28 mouse cellular contexts compared by ENCODE assay signal in genomic region chr7:75379595-75379994, GRCm38 (mm10).
DNase-seq lines count a peak whose midpoint lies in the region; ATAC-seq and TF ChIP-seq lines count a peak whose summit lies in the region.
"Had no signal": no experiment of that assay in that cellular context is flagged by ENCODE, and none has a peak within 500 bp of the region (broad histone marks: within the 10 kb centered on the region; RNA-seq: fewer than 3 reads in every experiment).

No protein-coding gene starts in this region.

- H3K4me1 ChIP-seq in heart, embryonic 12.5 days (replicated peaks) = peaks cover 8% of the 10 kb centered on the region; the same call in 1 of the 2 replicates
- H3K4me1 ChIP-seq in intestine, postnatal 0 days (replicated peaks; ENCODE audit: control insufficient read depth, insufficient read depth, low read length) = no peaks in the 10 kb centered on the region
- H3K4me1 ChIP-seq: embryonic facial prominence, embryonic 13.5 days; forebrain, embryonic 13.5 days; hindbrain, embryonic 12.5 days; hindbrain, embryonic 15.5 days had no signal

- peak; percentile 53 for DNase-seq in heart, adult 11 months
- DNase-seq in NIH3T3 (ENCODE audit: low read depth) = peak; percentile 24
- DNase-seq: adrenal gland, postnatal 10 days; adrenal gland, postnatal 36 days; B cell, adult 2 months; cerebellum, adult 18-20 months; cerebellum, adult 9-10 months; cerebellum, postnatal 14 days; embryo, embryonic 11 days; gastrocnemius, adult 2 months; gastrocnemius, postnatal 14 days; heart, adult 18-20 months; heart, postnatal 14 days; kidney, adult 11 months had no signal

- no peaks in the 10 kb centered on the region for H3K36me3 ChIP-seq in heart, embryonic 12.5 days
- H3K36me3 ChIP-seq in myocyte (ENCODE audit: control insufficient read depth, insufficient read depth) = no peaks in the 10 kb centered on the region
- H3K36me3 ChIP-seq in intestine, postnatal 0 days (ENCODE audit: control insufficient read depth, insufficient read depth) = no peaks in the 10 kb centered on the region
- H3K36me3 ChIP-seq: embryonic facial prominence, embryonic 10.5 days; embryonic facial prominence, embryonic 13.5 days; forebrain, embryonic 10.5 days; G1E; heart, embryonic 13.5 days; hindbrain, embryonic 12.5 days; hindbrain, embryonic 15.5 days had no signal

- H3K27me3 ChIP-seq in heart, embryonic 12.5 days (replicated peaks) = no peaks in the 10 kb centered on the region
- H3K27me3 ChIP-seq in myocyte (ENCODE audit: control insufficient read depth, insufficient read depth, insufficient read length) = no peaks in the 10 kb centered on the region
- H3K27me3 ChIP-seq in intestine, postnatal 0 days (replicated peaks; ENCODE audit: control insufficient read depth, insufficient read depth, low read length) = no peaks in the 10 kb centered on the region
- H3K27me3 ChIP-seq: CH12.LX; embryonic facial prominence, embryonic 13.5 days; forebrain, embryonic 13.5 days; heart, embryonic 13.5 days; hindbrain, embryonic 12.5 days; hindbrain, embryonic 15.5 days had no signal

- H3K79me2 ChIP-seq in myocyte (ENCODE audit: control insufficient read depth, insufficient read depth) = no peaks in the 10 kb centered on the region

- TF ChIP-seq CTCF in intestine, postnatal 0 days (IDR thresholded peaks at IDR 0.05; ENCODE audit: low read depth) = no peak

- H3ac ChIP-seq in myocyte (ENCODE audit: control insufficient read depth, insufficient read length) = no peak overlapping the region

- ATAC-seq in heart, embryonic 12.5 days (ENCODE audit: insufficient number of reproducible peaks, low FRiP score) = no peak
- ATAC-seq in erythroblast, adult 5-6 weeks (replicated peaks; ENCODE audit: low FRiP score, poor library complexity, severe bottlenecking) = no peak
- ATAC-seq in intestine, postnatal 0 days = no peak
- ATAC-seq: forebrain, embryonic 13.5 days; forebrain, embryonic 16.5 days had no signal

- H3K9ac ChIP-seq in heart, embryonic 12.5 days = no peak overlapping the region
- no peak overlapping the region for H3K9ac ChIP-seq in intestine, postnatal 0 days (ENCODE audit: low read depth, low read length)
- H3K9ac ChIP-seq: embryonic facial prominence, embryonic 13.5 days; forebrain, embryonic 13.5 days; heart, embryonic 13.5 days; hindbrain, embryonic 12.5 days; hindbrain, embryonic 15.5 days had no signal

- H3K4me3 ChIP-seq in heart, embryonic 12.5 days = no peak overlapping the region
- H3K4me3 ChIP-seq in myocyte = no peak overlapping the region
- no peak overlapping the region for H3K4me3 ChIP-seq in intestine, postnatal 0 days (ENCODE audit: low read depth, low read length)
- H3K4me3 ChIP-seq: embryonic facial prominence, embryonic 10.5 days; embryonic facial prominence, embryonic 13.5 days; forebrain, embryonic 10.5 days; forebrain, embryonic 13.5 days; gastrocnemius, adult 2 months; heart, embryonic 13.5 days; hindbrain, embryonic 12.5 days; hindbrain, embryonic 15.5 days had no signal

- no peak for TF ChIP-seq POLR2A in myocyte (IDR thresholded peaks at IDR 0.05; ENCODE audit: insufficient read length, low read depth)

- H3K27ac ChIP-seq in heart, embryonic 12.5 days (ENCODE audit: poor library complexity, severe bottlenecking) = no peak overlapping the region
- H3K27ac ChIP-seq in intestine, postnatal 0 days (ENCODE audit: low read depth, low read length) = no peak overlapping the region
- H3K27ac ChIP-seq: embryonic facial prominence, embryonic 10.5 days; embryonic facial prominence, embryonic 13.5 days; forebrain, embryonic 10.5 days; forebrain, embryonic 13.5 days; gastrocnemius, adult 2 months; heart, embryonic 13.5 days; hindbrain, embryonic 12.5 days; hindbrain, embryonic 15.5 days had no signal

- no peaks in the 10 kb centered on the region for H3K9me3 ChIP-seq in heart, embryonic 12.5 days (replicated peaks)
- H3K9me3 ChIP-seq in intestine, postnatal 0 days (ENCODE audit: control insufficient read depth) = no peaks in the 10 kb centered on the region
- H3K9me3 ChIP-seq: embryonic facial prominence, embryonic 10.5 days; embryonic facial prominence, embryonic 13.5 days; forebrain, embryonic 10.5 days; forebrain, embryonic 13.5 days; G1E; hindbrain, embryonic 12.5 days; hindbrain, embryonic 15.5 days had no signal

- 77% methylated on average over 3 of the region's 3 CpGs for WGBS in heart, embryonic 12.5 days
- 88% methylated on average over 3 of the region's 3 CpGs for WGBS in intestine, postnatal 0 days

- no peak overlapping the region for H3K4me2 ChIP-seq in heart, embryonic 12.5 days
- peak overlapping the region; percentile 62 for H3K4me2 ChIP-seq in myocyte (ENCODE audit: low read depth)
- H3K4me2 ChIP-seq in intestine, postnatal 0 days (replicated peaks; ENCODE audit: low read depth) = no peak overlapping the region
- H3K4me2 ChIP-seq: embryonic facial prominence, embryonic 13.5 days; forebrain, embryonic 13.5 days; heart, embryonic 13.5 days; hindbrain, embryonic 12.5 days; hindbrain, embryonic 15.5 days had no signal

TF ChIP-seq in myocyte, 11 proteins besides CTCF, POLR2A, EP300 and RAD21:
- TF ChIP-seq MYOG (IDR thresholded peaks at IDR 0.05; ENCODE audit: control insufficient read depth in 1 of 3, insufficient read depth in 1 of 3, insufficient read length in 2 of 3, low read depth in 2 of 3) (peak in 1 of 3 experiments; percentile 12), REST (IDR thresholded peaks at IDR 0.05; ENCODE audit: insufficient read depth, insufficient read length) (no peak)
